Mouse (Mus musculus): Measurements from ENCODE around the gene Cxcl13. TPM values are rescaled to one million over a fixed set of nuclear protein-coding genes. Genes with fewer than 3 reads are reported as not detected.
"Not testable (repeated sequence)": the region's sequence is repeated elsewhere in the genome, so short reads cannot be mapped to it uniquely, and the experiment has no call there.

The Cxcl13 gene
- polyA plus RNA-seq, 1 experiment: not detected

- DNase-seq (ENCODE audit: low read depth): no peak
- TF ChIP-seq CTCF (IDR thresholded peaks at IDR 0.05; ENCODE audit: borderline replicate concordance, extremely low read depth, insufficient read depth, insufficient read length) (no peak), POLR2A (IDR thresholded peaks at IDR 0.05; ENCODE audit: borderline replicate concordance, extremely low read depth, insufficient read depth, insufficient read length, poor library complexity, severe bottlenecking) (no peak)
Observed at GRCm38 (mm10) chr5:95945120-95945519, 11.6 kb upstream of the Cxcl13 start.

- no peak for DNase-seq (ENCODE audit: low read depth)
- no peak for TF ChIP-seq CTCF (IDR thresholded peaks at IDR 0.05; ENCODE audit: borderline replicate concordance, extremely low read depth, insufficient read depth, insufficient read length)
- no peak for TF ChIP-seq POLR2A (IDR thresholded peaks at IDR 0.05; ENCODE audit: borderline replicate concordance, extremely low read depth, insufficient read depth, insufficient read length, poor library complexity, severe bottlenecking)
Observed at GRCm38 (mm10) chr5:95946344-95946743, 10.4 kb upstream of the Cxcl13 start.

GRCm38 (mm10) chr5:95948641-95949040 lies 8.1 kb upstream of the Cxcl13 start:
- no peak for DNase-seq (ENCODE audit: low read depth)
- TF ChIP-seq POLR2A (IDR thresholded peaks at IDR 0.05; ENCODE audit: borderline replicate concordance, extremely low read depth, insufficient read depth, insufficient read length, poor library complexity, severe bottlenecking) (no peak), CTCF (IDR thresholded peaks at IDR 0.05; ENCODE audit: borderline replicate concordance, extremely low read depth, insufficient read depth, insufficient read length) (no peak)

GRCm38 (mm10) chr5:95949946-95950701 lies 6.6 kb upstream of the Cxcl13 start:
- peak; percentile 60 for DNase-seq (ENCODE audit: low read depth)
- TF ChIP-seq CTCF (IDR thresholded peaks at IDR 0.05; ENCODE audit: borderline replicate concordance, extremely low read depth, insufficient read depth, insufficient read length): peak; percentile 58; the same call in 1 of the 2 replicates
- TF ChIP-seq POLR2A (IDR thresholded peaks at IDR 0.05; ENCODE audit: borderline replicate concordance, extremely low read depth, insufficient read depth, insufficient read length, poor library complexity, severe bottlenecking): no peak

- TF ChIP-seq CTCF (IDR thresholded peaks at IDR 0.05; ENCODE audit: borderline replicate concordance, extremely low read depth, insufficient read depth, insufficient read length) (no peak), POLR2A (IDR thresholded peaks at IDR 0.05; ENCODE audit: borderline replicate concordance, extremely low read depth, insufficient read depth, insufficient read length, poor library complexity, severe bottlenecking) (no peak)
- no peak for DNase-seq (ENCODE audit: low read depth)
Observed at GRCm38 (mm10) chr5:95964940-95965339, 8.2 kb downstream of the Cxcl13 start.

GRCm38 (mm10) chr5:95966621-95967020 lies 9.9 kb downstream of the Cxcl13 start:
- no peak for DNase-seq (ENCODE audit: low read depth)
- TF ChIP-seq POLR2A (IDR thresholded peaks at IDR 0.05; ENCODE audit: borderline replicate concordance, extremely low read depth, insufficient read depth, insufficient read length, poor library complexity, severe bottlenecking): no peak

GRCm38 (mm10) chr5:95970845-95971244 lies 14.1 kb downstream of the Cxcl13 start:
- TF ChIP-seq POLR2A (IDR thresholded peaks at IDR 0.05; ENCODE audit: borderline replicate concordance, extremely low read depth, insufficient read depth, insufficient read length, poor library complexity, severe bottlenecking) (no peak), CTCF (IDR thresholded peaks at IDR 0.05; ENCODE audit: borderline replicate concordance, extremely low read depth, insufficient read depth, insufficient read length) (peak; percentile 18; the same call in 1 of the 2 replicates)
- peak; percentile 64 for DNase-seq (ENCODE audit: low read depth)

- TF ChIP-seq CTCF (IDR thresholded peaks at IDR 0.05; ENCODE audit: borderline replicate concordance, extremely low read depth, insufficient read depth, insufficient read length) (no peak), POLR2A (IDR thresholded peaks at IDR 0.05; ENCODE audit: borderline replicate concordance, extremely low read depth, insufficient read depth, insufficient read length, poor library complexity, severe bottlenecking) (no peak)
- peak; percentile 35 for DNase-seq (ENCODE audit: low read depth)
Observed at GRCm38 (mm10) chr5:95972208-95972607, 15.5 kb downstream of the Cxcl13 start.

- DNase-seq (ENCODE audit: low read depth): not testable (repeated sequence)
Observed at GRCm38 (mm10) chr5:95973806-95974205, 17.1 kb downstream of the Cxcl13 start.

- no peak for DNase-seq (ENCODE audit: low read depth)
- TF ChIP-seq POLR2A (IDR thresholded peaks at IDR 0.05; ENCODE audit: borderline replicate concordance, extremely low read depth, insufficient read depth, insufficient read length, poor library complexity, severe bottlenecking): no peak
- TF ChIP-seq CTCF (IDR thresholded peaks at IDR 0.05; ENCODE audit: borderline replicate concordance, extremely low read depth, insufficient read depth, insufficient read length): no peak
Observed at GRCm38 (mm10) chr5:95976299-95976698, 19.5 kb downstream of the Cxcl13 start.

- TF ChIP-seq CTCF (IDR thresholded peaks at IDR 0.05; ENCODE audit: borderline replicate concordance, extremely low read depth, insufficient read depth, insufficient read length): no peak
- no peak for TF ChIP-seq POLR2A (IDR thresholded peaks at IDR 0.05; ENCODE audit: borderline replicate concordance, extremely low read depth, insufficient read depth, insufficient read length, poor library complexity, severe bottlenecking)
- no peak for DNase-seq (ENCODE audit: low read depth)
Observed at GRCm38 (mm10) chr5:95983797-95984486, 27.2 kb downstream of the Cxcl13 start.

Measured in brain, embryonic 14.5 days (tissue).